Mouse (Mus musculus) ovary, adult 18-20 months (tissue): ENCODE data around the gene Gm10382.
A peak's percentile ranks its signal among the peaks of the same experiment; 100 is the strongest.
"Not testable (repeated sequence)": the region's sequence is repeated elsewhere in the genome, so short reads cannot be mapped to it uniquely, and the experiment has no call there.

ENCODE experiments used
- DNase-seq: peaks from one replicate; pipeline ENCODE4 v3.0.0; 2022; ENCODE audit warnings: low spot score, mixed read lengths

Gm10382 gene

GRCm38 (mm10) chr5:125393622-125394603 lies 4.8 kb downstream of the Gm10382 start:
- DNase-seq: peak; percentile 84

DNA sequence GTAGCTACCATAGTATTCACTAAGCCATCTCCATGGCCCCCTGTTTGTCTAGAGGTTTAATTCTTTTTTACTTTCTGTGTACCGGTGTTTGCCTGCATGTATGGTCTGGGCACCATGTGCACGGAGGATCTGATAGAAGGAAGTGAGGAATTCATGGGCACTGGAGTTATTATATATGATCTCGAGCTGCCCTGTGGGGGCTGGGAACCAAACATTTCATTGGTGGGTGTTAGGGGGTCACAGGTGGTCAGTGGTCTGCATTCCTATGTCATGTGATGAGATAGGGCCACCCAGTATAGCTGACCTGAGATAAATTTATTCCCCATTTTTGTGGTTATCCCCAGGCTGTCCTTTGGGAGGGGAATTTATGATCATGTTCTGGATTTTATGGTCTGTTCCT lies 5.9 kb downstream of the Gm10382 start:
- no peak for DNase-seq

GRCm38 (mm10) chr5:125400903-125401302 lies 11.8 kb downstream of the Gm10382 start:
- DNase-seq: no peak

DNA sequence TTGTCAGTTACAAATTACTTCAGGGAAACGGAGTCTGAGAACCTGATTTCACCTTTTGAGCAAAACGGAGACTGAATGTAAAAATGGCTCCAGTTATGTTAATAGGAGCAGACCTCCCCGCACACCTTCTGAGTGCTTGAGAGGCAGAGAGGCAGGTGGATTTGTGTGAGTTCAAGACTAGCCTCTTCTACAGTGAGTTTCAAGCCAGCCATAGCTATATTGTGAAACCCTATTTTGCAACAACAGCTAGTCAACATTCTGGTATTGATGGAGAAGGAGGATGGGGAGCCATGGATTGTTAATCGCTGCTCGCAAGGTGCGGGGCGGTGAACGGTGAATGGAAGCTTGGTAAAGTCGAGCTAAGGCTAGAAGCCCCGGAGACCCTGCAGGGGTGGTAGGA lies 13.4 kb downstream of the Gm10382 start:
- DNase-seq: no peak

GRCm38 (mm10) chr5:125402991-125403390 lies 13.9 kb downstream of the Gm10382 start:
- no peak for DNase-seq

DNA sequence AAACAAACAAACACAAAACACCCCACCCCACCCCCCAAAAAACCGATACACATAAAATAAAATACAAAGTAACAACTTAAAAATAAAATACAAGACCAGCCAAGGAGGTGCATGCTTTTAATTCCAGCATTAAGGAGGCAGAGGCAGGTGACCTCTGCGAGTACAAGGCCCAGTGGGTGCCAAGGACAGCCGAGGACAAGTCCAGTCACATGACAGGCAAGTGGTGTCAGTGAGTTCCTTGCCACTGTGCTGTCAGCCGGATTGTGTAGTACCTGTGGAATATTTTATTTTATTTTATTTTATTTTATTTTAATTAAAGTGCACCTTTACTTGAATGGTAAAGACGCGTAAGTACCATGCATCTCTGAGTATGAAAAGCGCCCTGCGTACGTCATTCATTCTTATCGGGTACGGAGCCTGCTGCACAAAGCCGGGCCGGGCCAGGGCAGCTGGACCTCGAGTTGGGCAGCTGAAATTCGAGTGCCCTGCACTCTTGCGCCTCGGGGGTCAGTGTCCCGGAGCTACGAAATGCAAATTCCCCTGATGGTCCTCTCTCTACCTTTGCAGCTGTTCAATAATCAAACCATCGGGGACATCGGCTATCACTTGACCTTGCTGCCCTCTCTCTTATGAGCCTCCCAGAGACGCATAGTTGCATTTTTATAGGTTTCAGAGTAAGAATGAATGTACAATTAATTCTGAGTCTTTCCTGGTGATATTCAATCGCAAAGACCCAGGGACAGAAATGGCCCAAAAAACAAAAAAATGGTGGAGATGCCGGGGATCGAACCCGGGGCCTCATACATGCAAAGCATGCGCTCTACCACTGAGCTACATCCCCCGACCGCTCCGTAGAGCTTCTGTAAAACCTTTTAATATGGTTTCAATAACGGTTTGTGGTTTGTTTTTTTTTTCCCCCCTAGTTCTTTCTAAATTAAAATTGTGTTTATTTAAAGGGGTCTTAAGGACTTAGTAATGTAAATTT lies 14.7 kb downstream of the Gm10382 start:
- no peak for DNase-seq

DNA sequence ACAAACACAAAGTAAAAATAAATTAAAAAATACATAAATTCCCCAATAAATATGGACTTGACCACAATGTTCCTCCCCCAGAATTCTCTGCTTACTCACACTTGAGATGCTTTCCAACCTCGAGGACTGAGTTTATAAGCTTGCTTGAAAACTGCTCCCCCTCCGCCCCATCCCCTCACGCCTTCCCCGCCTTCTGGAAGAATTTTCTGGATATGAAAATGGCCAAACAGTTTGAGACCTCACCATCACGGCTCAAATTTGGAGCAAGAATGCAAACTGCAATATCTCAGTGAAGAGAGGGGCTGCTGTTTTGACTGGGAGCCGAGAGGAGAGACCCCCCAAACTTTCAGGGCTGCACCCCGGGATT lies 15.4 kb downstream of the Gm10382 start:
- DNase-seq: no peak

GRCm38 (mm10) chr5:125404903-125405545 lies 15.9 kb downstream of the Gm10382 start:
- peak; percentile 40 for DNase-seq

- DNase-seq: peak; percentile 62
These were observed 16.6 kb downstream of the Gm10382 start for GRCm38 (mm10) chr5:125405546-125406248.

DNA sequence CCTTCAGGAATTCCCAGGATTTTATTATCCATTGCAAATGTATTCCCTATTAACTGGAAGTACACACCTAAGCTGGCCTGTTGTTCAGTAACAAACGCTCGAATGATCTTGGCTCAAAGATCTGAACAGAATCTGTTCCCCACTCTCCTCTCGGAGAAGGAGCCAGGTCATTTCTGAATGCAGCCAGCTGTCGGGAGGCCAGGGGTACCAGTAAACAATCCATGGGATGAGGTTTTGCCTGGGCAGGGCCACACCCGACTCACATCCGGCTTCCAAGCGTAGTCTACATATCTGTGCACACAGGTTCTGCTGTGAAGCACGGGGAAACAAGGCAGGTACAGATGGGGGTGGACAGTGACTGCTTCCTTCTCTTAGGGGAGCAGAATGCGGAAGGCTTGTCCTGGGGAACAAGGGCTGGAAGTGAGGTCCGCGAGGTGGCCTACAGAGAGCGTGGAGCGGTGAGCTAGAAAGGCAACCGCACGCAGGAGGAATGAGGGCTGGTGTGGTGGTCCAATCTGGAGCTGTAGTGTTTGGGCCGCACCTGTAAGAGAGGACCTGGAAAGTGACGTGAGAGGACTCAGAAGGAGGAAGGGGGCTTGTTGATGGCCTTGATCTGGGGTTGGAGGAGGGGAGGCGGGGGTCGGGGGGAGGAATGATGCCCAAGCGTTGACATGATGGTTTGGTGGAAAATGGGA lies 17.3 kb downstream of the Gm10382 start:
- DNase-seq: peak; percentile 46

DNA sequence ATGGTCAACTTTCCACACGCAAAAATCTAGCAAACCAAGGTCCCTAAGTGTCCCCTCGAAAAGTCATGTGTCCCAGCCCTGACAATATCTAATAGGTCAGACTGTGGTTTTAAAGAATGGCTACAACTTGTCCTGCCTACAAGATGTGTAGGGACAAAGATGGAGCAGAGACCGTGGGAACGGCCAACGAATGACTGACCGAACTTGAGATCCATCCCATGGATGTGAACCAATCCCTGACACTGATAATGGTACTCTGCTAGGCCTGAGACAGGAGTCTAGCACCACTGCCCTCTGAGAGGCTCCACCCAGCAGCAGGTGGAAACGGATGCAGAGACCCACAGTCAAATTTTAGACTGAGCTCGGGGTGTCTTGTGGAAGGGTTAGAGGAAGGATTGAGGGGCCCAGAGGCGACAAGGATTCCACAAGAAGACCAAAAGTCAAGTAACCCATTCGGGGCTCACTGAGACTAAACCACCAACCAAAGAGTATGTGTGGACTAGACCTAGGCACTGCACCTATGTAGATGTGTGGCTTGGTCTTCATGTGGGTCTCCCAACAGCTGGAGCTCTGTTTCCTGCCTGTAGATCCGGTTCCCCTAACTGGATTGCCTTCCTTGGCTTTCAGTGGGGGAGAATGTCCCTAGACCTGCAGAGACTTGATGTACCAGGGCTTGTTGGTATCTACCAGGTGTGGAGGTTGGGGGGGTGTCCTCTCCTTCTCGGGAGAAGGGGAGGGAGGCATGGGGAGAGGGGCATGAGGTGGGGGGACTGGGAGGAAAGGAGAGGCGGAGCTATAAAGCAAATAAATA lies 18.1 kb downstream of the Gm10382 start:
- no peak for DNase-seq

DNA sequence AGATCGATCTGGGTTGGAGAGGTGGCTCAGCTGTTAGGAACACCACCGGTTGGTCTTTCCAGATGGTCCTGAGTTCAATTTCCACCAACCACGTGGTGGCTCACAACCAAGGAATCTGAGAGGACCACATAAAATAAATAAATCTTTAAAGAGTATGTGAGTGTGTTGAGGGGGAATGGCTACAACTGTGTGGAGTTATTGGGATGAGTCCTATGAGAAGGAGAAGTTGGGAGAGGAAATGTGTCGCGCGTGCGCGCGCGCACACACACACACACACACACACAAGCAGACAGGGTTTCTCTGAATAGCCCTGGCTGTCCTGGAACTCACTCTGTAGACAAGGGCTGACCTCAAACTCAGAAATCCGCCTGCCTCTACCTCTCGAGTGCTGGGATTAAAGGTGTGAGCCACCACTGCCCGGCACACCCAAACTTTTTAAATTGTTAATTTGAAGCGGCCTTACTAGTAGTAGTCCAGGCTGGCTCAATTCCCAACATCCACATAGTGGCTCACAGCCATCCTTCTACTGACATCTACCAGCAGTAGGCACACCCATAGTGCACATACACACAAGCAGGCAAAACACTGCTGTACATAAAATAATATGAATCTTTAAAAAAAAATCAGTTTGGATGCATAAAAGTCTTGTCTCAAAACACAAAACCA lies 18.9 kb downstream of the Gm10382 start:
- no peak for DNase-seq

- peak; percentile 65 for DNase-seq
These were observed 19.7 kb downstream of the Gm10382 start for GRCm38 (mm10) chr5:125408842-125409241.

- DNase-seq: no peak
These were observed 20.4 kb downstream of the Gm10382 start for GRCm38 (mm10) chr5:125409348-125410090.

GRCm38 (mm10) chr5:125411972-125412530 lies 22.9 kb downstream of the Gm10382 start:
- no peak for DNase-seq

- DNase-seq: not testable (repeated sequence)
These were observed 23.4 kb downstream of the Gm10382 start for GRCm38 (mm10) chr5:125412536-125412935.

DNA sequence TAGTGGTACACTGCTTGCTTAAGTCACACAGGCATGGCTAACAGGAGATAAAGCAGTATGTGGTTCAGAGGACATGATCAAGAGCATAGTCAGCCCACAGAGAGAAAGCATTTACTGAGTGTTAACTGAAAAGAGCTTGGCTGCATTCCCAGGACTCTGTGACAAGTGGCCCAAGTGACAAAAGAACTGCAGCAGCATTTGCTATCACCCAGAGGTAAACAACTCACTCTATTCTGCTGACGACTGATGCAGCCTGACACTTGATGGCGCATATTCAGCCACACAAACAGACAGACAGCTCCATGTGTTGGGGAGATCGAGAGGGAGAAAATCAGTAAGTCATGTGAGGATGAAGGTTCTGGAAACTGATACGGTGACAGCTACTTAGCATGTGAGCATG lies 24.6 kb downstream of the Gm10382 start:
- no peak for DNase-seq

GRCm38 (mm10) chr5:125416183-125416582 lies 27.1 kb downstream of the Gm10382 start:
- DNase-seq: no peak
